Mouse (Mus musculus): ENCODE measurements at regions not wholly inside any gene's neighbourhood (a gene's known extent, or its start where the extent isn't known, plus 50 kb on each side); places are given as distances from the start of the nearest gene placed in this dataset.

DNA sequence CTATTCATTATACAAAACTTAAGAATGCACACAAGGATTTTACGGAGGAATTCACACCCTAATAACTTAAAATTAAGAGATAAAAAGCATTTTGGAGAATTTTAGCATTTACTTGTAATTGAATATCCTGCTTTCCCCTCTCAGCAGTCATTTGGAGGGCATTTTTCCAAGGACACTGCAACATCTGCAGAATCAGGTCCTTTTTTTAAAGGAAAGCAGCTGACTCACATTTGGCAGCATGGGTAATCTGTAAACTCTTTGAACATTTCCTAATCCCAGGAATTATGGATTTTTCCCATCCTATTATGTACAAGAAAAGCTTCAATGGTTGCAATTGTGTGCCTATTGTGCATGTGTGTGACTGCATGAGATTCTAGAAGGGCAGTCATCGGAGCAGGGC is 112.0 kb downstream of the Gm19410 start:
- Histone ChIP-seq H3K4me3 (ENCODE audit: low read depth, low read length) (no peak overlapping the region), H3K4me1 (replicated peaks; ENCODE audit: control insufficient read depth, insufficient read depth, low read length) (peaks cover 10% of the 10 kb centered on the region), H3K9me3 (ENCODE audit: control insufficient read depth, low read length) (no peaks in the 10 kb centered on the region), H3K36me3 (ENCODE audit: control insufficient read depth, insufficient read depth, low read length) (no peaks in the 10 kb centered on the region), H3K4me2 (ENCODE audit: low read length) (no peak overlapping the region), H3K27me3 (replicated peaks; ENCODE audit: control insufficient read depth, insufficient read depth, low read length) (no peaks in the 10 kb centered on the region), H3K27ac (ENCODE audit: low read depth) (no peak overlapping the region), H3K9ac (ENCODE audit: low read length) (no peak overlapping the region)
- WGBS = 96% methylated on average over 2 of the region's 2 CpGs
- no peak for ATAC-seq (replicated peaks; ENCODE audit: low FRiP score, low TSS enrichment, low read depth)
- DNase-seq (ENCODE audit: low spot score) = no peak

DNA sequence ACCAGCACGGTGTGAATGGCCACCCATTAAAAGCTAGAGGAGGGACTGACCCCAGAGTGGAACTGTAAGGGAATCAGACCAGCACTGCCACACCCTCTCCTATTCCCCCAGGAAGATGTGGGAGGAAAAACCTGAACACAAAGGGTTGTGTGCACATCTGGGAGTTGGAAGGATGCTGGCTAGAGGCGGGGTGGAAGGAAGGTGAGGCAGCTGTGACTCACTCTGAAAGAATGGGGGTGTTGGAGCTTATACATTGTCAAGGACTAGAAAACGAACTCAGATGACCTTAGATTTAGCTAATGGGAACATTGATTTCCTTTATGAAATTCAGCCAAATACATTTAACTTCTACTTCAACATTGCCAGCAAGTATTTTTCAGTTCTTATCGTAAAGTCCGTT is 116.2 kb downstream of the Gm19410 start:
- ATAC-seq (replicated peaks; ENCODE audit: low FRiP score, low TSS enrichment, low read depth) (no peak), DNase-seq (ENCODE audit: low spot score) (no peak)
- Histone ChIP-seq H3K4me1 (replicated peaks; ENCODE audit: control insufficient read depth, insufficient read depth, low read length) (peaks cover 16% of the 10 kb centered on the region), H3K27me3 (replicated peaks; ENCODE audit: control insufficient read depth, insufficient read depth, low read length) (no peaks in the 10 kb centered on the region), H3K27ac (ENCODE audit: low read depth) (no peak overlapping the region), H3K4me3 (ENCODE audit: low read depth, low read length) (no peak overlapping the region), H3K4me2 (ENCODE audit: low read length) (no peak overlapping the region), H3K9me3 (ENCODE audit: control insufficient read depth, low read length) (0 out of 2 replicates have a peak, but pooled peaks cover 5% of the 10 kb centered on the region), H3K36me3 (ENCODE audit: control insufficient read depth, insufficient read depth, low read length) (no peaks in the 10 kb centered on the region), H3K9ac (ENCODE audit: low read length) (no peak overlapping the region)
- WGBS = 62% methylated on average over 5 of the region's 5 CpGs

GRCm38 (mm10) chr8:35882638-35883455 is 117.3 kb downstream of the Gm19410 start:
- 39% methylated on average over 12 of the region's 12 CpGs for WGBS
- Histone ChIP-seq H3K4me1 (replicated peaks; ENCODE audit: control insufficient read depth, insufficient read depth, low read length) (peaks cover 14% of the 10 kb centered on the region), H3K36me3 (ENCODE audit: control insufficient read depth, insufficient read depth, low read length) (no peaks in the 10 kb centered on the region), H3K4me2 (ENCODE audit: low read length) (no peak overlapping the region), H3K9ac (ENCODE audit: low read length) (no peak overlapping the region), H3K9me3 (ENCODE audit: control insufficient read depth, low read length) (0 out of 2 replicates have a peak, but pooled peaks cover 5% of the 10 kb centered on the region), H3K4me3 (ENCODE audit: low read depth, low read length) (no peak overlapping the region), H3K27me3 (replicated peaks; ENCODE audit: control insufficient read depth, insufficient read depth, low read length) (no peaks in the 10 kb centered on the region), H3K27ac (ENCODE audit: low read depth) (no peak overlapping the region)
- ATAC-seq (replicated peaks; ENCODE audit: low FRiP score, low TSS enrichment, low read depth) = no peak
- no peak for DNase-seq (ENCODE audit: low spot score)

DNA sequence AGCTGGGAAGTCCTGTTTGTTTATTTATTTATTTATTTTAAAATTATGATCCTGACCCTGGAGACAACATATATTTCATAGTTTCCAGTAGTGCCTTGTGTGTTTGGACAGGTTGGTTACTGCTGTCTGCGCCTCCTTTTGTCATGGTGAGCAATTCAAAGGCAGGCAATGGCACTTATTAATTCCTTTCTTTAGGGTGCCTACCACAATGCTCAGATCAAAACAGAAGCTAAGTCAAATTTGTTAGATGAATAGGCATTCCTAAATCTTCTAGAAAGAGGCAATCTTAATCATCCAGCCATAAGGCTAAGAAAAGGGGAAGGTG is 117.8 kb downstream of the Gm19410 start:
- H3K27me3 ChIP-seq (replicated peaks; ENCODE audit: control insufficient read depth, insufficient read depth, low read length) = no peaks in the 10 kb centered on the region
- peaks cover 14% of the 10 kb centered on the region for H3K4me1 ChIP-seq (replicated peaks; ENCODE audit: control insufficient read depth, insufficient read depth, low read length)
- 0 out of 2 replicates have a peak, but pooled peaks cover 5% of the 10 kb centered on the region for H3K9me3 ChIP-seq (ENCODE audit: control insufficient read depth, low read length)
- WGBS = 61% methylated on average over 1 of the region's 1 CpGs
- no peak overlapping the region for H3K27ac ChIP-seq (ENCODE audit: low read depth)
- H3K36me3 ChIP-seq (ENCODE audit: control insufficient read depth, insufficient read depth, low read length) = no peaks in the 10 kb centered on the region
- DNase-seq (ENCODE audit: low spot score) = no peak
- H3K4me2 ChIP-seq (ENCODE audit: low read length) = no peak overlapping the region
- ATAC-seq (replicated peaks; ENCODE audit: low FRiP score, low TSS enrichment, low read depth) = no peak
- H3K4me3 ChIP-seq (ENCODE audit: low read depth, low read length) = no peak overlapping the region
- no peak overlapping the region for H3K9ac ChIP-seq (ENCODE audit: low read length)

DNA sequence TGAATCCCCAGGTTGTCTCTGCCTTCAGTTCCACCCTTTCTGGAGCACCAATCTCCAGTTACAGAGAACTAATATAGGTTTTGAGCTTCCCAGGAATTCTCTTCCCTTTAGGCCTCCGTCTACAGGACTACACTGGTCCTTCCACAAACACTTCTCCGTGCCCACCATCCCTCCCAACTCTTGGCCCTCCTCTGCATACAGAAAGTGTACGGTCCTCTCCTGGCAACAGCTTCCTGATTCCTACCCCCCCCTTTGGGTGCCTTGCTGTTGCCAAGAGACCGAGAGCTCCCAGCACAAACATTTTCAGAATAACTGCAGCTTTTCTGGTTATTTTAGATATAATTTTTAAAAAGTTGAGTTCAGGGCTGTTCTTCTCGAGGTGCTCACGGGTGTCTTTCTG is 119.0 kb downstream of the Gm19410 start:
- peaks cover 14% of the 10 kb centered on the region for H3K4me1 ChIP-seq (replicated peaks; ENCODE audit: control insufficient read depth, insufficient read depth, low read length)
- H3K9ac ChIP-seq (ENCODE audit: low read length) = no peak overlapping the region
- WGBS = 42% methylated on average over 6 of the region's 6 CpGs
- H3K36me3 ChIP-seq (ENCODE audit: control insufficient read depth, insufficient read depth, low read length) = no peaks in the 10 kb centered on the region
- no peak overlapping the region for H3K4me2 ChIP-seq (ENCODE audit: low read length)
- 0 out of 2 replicates have a peak, but pooled peaks cover 5% of the 10 kb centered on the region for H3K9me3 ChIP-seq (ENCODE audit: control insufficient read depth, low read length)
- ATAC-seq (replicated peaks; ENCODE audit: low FRiP score, low TSS enrichment, low read depth) (no peak), DNase-seq (ENCODE audit: low spot score) (no peak)
- H3K27me3 ChIP-seq (replicated peaks; ENCODE audit: control insufficient read depth, insufficient read depth, low read length) = no peaks in the 10 kb centered on the region
- no peak overlapping the region for H3K27ac ChIP-seq (ENCODE audit: low read depth)
- no peak overlapping the region for H3K4me3 ChIP-seq (ENCODE audit: low read depth, low read length)

DNA sequence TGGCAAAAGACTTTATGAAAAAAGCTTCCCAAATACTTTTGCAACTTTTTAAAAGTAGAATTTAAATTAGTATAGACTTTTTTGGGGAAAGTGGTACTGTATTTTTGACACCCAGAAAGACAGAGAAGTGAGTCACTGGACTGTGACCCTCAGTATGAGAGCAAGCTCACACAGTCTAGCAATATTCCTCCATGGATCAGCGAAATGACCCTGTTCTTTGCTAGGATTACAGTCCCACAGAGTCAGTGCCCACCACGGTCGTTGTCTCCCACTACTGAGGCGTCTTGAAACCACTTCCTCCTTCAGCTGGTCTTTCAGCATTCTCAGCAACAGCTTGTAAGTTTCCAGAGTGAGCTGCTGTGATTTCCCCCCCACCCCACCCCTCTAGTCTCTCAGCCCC is 124.5 kb downstream of the Gm19410 start:
- DNase-seq (ENCODE audit: low spot score) = no peak
- WGBS = 65% methylated on average over 4 of the region's 4 CpGs
- Histone ChIP-seq H3K36me3 (ENCODE audit: control insufficient read depth, insufficient read depth, low read length) (no peaks in the 10 kb centered on the region), H3K4me3 (ENCODE audit: low read depth, low read length) (no peak overlapping the region), H3K4me2 (ENCODE audit: low read length) (no peak overlapping the region), H3K27me3 (replicated peaks; ENCODE audit: control insufficient read depth, insufficient read depth, low read length) (no peaks in the 10 kb centered on the region), H3K9me3 (ENCODE audit: control insufficient read depth, low read length) (0 out of 2 replicates have a peak, but pooled peaks cover 5% of the 10 kb centered on the region), H3K9ac (ENCODE audit: low read length) (no peak overlapping the region), H3K4me1 (replicated peaks; ENCODE audit: control insufficient read depth, insufficient read depth, low read length) (no peaks in the 10 kb centered on the region), H3K27ac (ENCODE audit: low read depth) (no peak overlapping the region)
- no peak for ATAC-seq (replicated peaks; ENCODE audit: low FRiP score, low TSS enrichment, low read depth)

GRCm38 (mm10) chr8:35891769-35892168 is 126.2 kb downstream of the Gm19410 start:
- no peaks in the 10 kb centered on the region for H3K36me3 ChIP-seq (ENCODE audit: control insufficient read depth, insufficient read depth, low read length)
- no peak for DNase-seq (ENCODE audit: low spot score)
- no peak overlapping the region for H3K9ac ChIP-seq (ENCODE audit: low read length)
- no peaks in the 10 kb centered on the region for H3K9me3 ChIP-seq (ENCODE audit: control insufficient read depth, low read length)
- ATAC-seq (replicated peaks; ENCODE audit: low FRiP score, low TSS enrichment, low read depth) = no peak
- H3K4me2 ChIP-seq (ENCODE audit: low read length) = no peak overlapping the region
- no peak overlapping the region for H3K4me3 ChIP-seq (ENCODE audit: low read depth, low read length)
- H3K27me3 ChIP-seq (replicated peaks; ENCODE audit: control insufficient read depth, insufficient read depth, low read length) = no peaks in the 10 kb centered on the region
- H3K27ac ChIP-seq (ENCODE audit: low read depth) = no peak overlapping the region
- 74% methylated on average over 6 of the region's 6 CpGs for WGBS
- H3K4me1 ChIP-seq (replicated peaks; ENCODE audit: control insufficient read depth, insufficient read depth, low read length) = no peaks in the 10 kb centered on the region

DNA sequence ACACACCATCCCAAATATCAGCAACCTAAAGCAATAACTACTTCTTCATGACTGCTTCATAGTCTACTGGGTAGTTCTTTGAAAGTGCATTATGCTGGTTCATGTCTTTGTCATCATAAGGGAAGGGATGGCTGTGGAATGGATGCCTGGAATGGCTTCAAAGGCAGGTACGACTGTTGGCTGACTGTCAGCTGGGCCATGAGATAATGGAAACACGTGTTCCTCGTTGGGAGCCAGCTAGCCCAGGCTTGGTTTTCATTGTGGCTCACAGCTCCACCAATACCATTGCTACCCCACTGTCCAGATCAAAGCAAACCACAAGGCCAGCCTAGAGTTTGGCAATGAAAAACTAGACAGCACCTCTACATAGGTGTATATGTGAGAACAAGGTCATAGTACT is 132.9 kb downstream of the Gm19410 start:
- no peaks in the 10 kb centered on the region for H3K27me3 ChIP-seq (replicated peaks; ENCODE audit: control insufficient read depth, insufficient read depth, low read length)
- WGBS = 75% methylated on average over 3 of the region's 3 CpGs

GRCm38 (mm10) chr8:35901490-35901889 is 135.9 kb downstream of the Gm19410 start:
- WGBS = 92% methylated on average over 7 of the region's 7 CpGs
- ATAC-seq (replicated peaks; ENCODE audit: low FRiP score, low TSS enrichment, low read depth) = no peak
- H3K4me3 ChIP-seq (ENCODE audit: low read depth, low read length) = no peak overlapping the region

More for the DNA sequence above, 132.9 kb downstream of the Gm19410 start:
- no peaks in the 10 kb centered on the region for H3K4me1 ChIP-seq (replicated peaks; ENCODE audit: control insufficient read depth, insufficient read depth, low read length)
- H3K9me3 ChIP-seq (ENCODE audit: control insufficient read depth, low read length) = no peaks in the 10 kb centered on the region
- H3K36me3 ChIP-seq (ENCODE audit: control insufficient read depth, insufficient read depth, low read length) = no peaks in the 10 kb centered on the region
- no peak for ATAC-seq (replicated peaks; ENCODE audit: low FRiP score, low TSS enrichment, low read depth)
- no peak for DNase-seq (ENCODE audit: low spot score)
- H3K4me3 ChIP-seq (ENCODE audit: low read depth, low read length) = no peak overlapping the region
- no peak overlapping the region for H3K27ac ChIP-seq (ENCODE audit: low read depth)
- no peak overlapping the region for H3K4me2 ChIP-seq (ENCODE audit: low read length)
- H3K9ac ChIP-seq (ENCODE audit: low read length) = no peak overlapping the region

More at GRCm38 (mm10) chr8:35901490-35901889, 135.9 kb downstream of the Gm19410 start:
- Histone ChIP-seq H3K27me3 (replicated peaks; ENCODE audit: control insufficient read depth, insufficient read depth, low read length) (no peaks in the 10 kb centered on the region), H3K4me1 (replicated peaks; ENCODE audit: control insufficient read depth, insufficient read depth, low read length) (no peaks in the 10 kb centered on the region), H3K9ac (ENCODE audit: low read length) (no peak overlapping the region), H3K9me3 (ENCODE audit: control insufficient read depth, low read length) (no peaks in the 10 kb centered on the region), H3K27ac (ENCODE audit: low read depth) (no peak overlapping the region), H3K4me2 (ENCODE audit: low read length) (no peak overlapping the region), H3K36me3 (ENCODE audit: control insufficient read depth, insufficient read depth, low read length) (no peaks in the 10 kb centered on the region)
- no peak for DNase-seq (ENCODE audit: low spot score)
